Mouse (Mus musculus): ENCODE data around the gene Mtm1. TPM values are rescaled to one million over a fixed set of nuclear protein-coding genes. Genes with fewer than 3 reads are reported as not detected.

The Mtm1 gene
- polyA plus RNA-seq (2012; rRNA removed), result 2.9 and 3.1 TPM in 2 replicates

DNA sequence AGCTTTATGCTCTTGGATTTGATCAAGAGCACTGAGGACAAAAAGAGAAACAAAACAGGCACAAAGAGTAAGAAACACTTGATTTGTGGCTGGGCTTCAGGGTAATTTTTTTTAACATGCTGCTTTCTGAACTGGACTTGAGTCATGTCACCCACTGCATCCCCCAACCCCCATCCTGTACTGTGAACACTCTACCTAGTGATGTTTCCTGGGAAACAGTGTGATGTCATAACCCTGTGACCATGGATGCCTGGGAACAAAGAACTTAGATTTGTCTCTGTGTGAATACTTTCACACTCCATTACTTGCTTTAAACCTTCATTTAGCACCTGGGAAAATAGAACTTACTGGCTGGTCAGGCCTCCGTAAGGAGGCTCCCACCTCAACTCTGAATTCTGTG lies at the start of gene Mtm1:
Mtm1 (plus strand) TSS at position 301 of the 400 bp plus-strand sequence.
- Histone ChIP-seq H3K4me1 (ENCODE audit: control insufficient read depth, insufficient read depth, low read length) (no peaks in the 10 kb centered on the region), H3K36me3 (ENCODE audit: control insufficient read depth, insufficient read depth, low read length) (no peaks in the 10 kb centered on the region), H3K27me3 (replicated peaks; ENCODE audit: control insufficient read depth, insufficient read depth, low read length) (no peaks in the 10 kb centered on the region), H3K4me3 (ENCODE audit: insufficient read depth, low read depth, low read length) (no peak within 1 kb of the TSS), H3K27ac (ENCODE audit: insufficient read depth, low read depth, low read length) (no peak within 1 kb of the TSS)
- 84% methylated on average over 1 of the region's 1 CpGs for WGBS
- TF ChIP-seq POLR2A (IDR thresholded peaks at IDR 0.05; ENCODE audit: low read depth, low read length) (no peak), CTCF (conservative IDR thresholded peaks at IDR 0.05; ENCODE audit: insufficient read depth, insufficient read length, low read depth, low read length) (no peak)
- no peak for DNase-seq

- no peaks in the 10 kb centered on the region for H3K27me3 ChIP-seq (replicated peaks; ENCODE audit: control insufficient read depth, insufficient read depth, low read length)
- no peak overlapping the region for H3K27ac ChIP-seq (ENCODE audit: insufficient read depth, low read depth, low read length)
- DNase-seq, result no peak
- 81% methylated on average over 3 of the region's 3 CpGs for WGBS
- no peak for TF ChIP-seq CTCF (conservative IDR thresholded peaks at IDR 0.05; ENCODE audit: insufficient read depth, insufficient read length, low read depth, low read length)
- TF ChIP-seq POLR2A (IDR thresholded peaks at IDR 0.05; ENCODE audit: low read depth, low read length), result no peak
- no peak overlapping the region for H3K4me3 ChIP-seq (ENCODE audit: insufficient read depth, low read depth, low read length)
- H3K36me3 ChIP-seq (ENCODE audit: control insufficient read depth, insufficient read depth, low read length), result no peaks in the 10 kb centered on the region
- H3K4me1 ChIP-seq (ENCODE audit: control insufficient read depth, insufficient read depth, low read length), result 0 out of 2 replicates have a peak, but pooled peaks cover 1% of the 10 kb centered on the region
Observed at GRCm38 (mm10) chrX:71181526-71181925, 29.0 kb upstream of the Mtm1 start.

GRCm38 (mm10) chrX:71183671-71184070 lies 26.9 kb upstream of the Mtm1 start:
- no peaks in the 10 kb centered on the region for H3K27me3 ChIP-seq (replicated peaks; ENCODE audit: control insufficient read depth, insufficient read depth, low read length)
- no peak for TF ChIP-seq CTCF (conservative IDR thresholded peaks at IDR 0.05; ENCODE audit: insufficient read depth, insufficient read length, low read depth, low read length)
- no peak for TF ChIP-seq POLR2A (IDR thresholded peaks at IDR 0.05; ENCODE audit: low read depth, low read length)
- H3K27ac ChIP-seq (ENCODE audit: insufficient read depth, low read depth, low read length), result no peak overlapping the region
- 69% methylated on average over 4 of the region's 4 CpGs for WGBS
- H3K36me3 ChIP-seq (ENCODE audit: control insufficient read depth, insufficient read depth, low read length), result no peaks in the 10 kb centered on the region
- no peak for DNase-seq
- H3K4me3 ChIP-seq (ENCODE audit: insufficient read depth, low read depth, low read length), result no peak overlapping the region
- H3K4me1 ChIP-seq (ENCODE audit: control insufficient read depth, insufficient read depth, low read length), result 0 out of 2 replicates have a peak, but pooled peaks cover 2% of the 10 kb centered on the region

GRCm38 (mm10) chrX:71186396-71186795 lies 24.2 kb upstream of the Mtm1 start:
- H3K27me3 ChIP-seq (replicated peaks; ENCODE audit: control insufficient read depth, insufficient read depth, low read length), result no peaks in the 10 kb centered on the region
- no peak overlapping the region for H3K27ac ChIP-seq (ENCODE audit: insufficient read depth, low read depth, low read length)
- 0 out of 2 replicates have a peak, but pooled peaks cover 2% of the 10 kb centered on the region for H3K4me1 ChIP-seq (ENCODE audit: control insufficient read depth, insufficient read depth, low read length)
- 30% methylated on average over 1 of the region's 1 CpGs for WGBS
- TF ChIP-seq CTCF (conservative IDR thresholded peaks at IDR 0.05; ENCODE audit: insufficient read depth, insufficient read length, low read depth, low read length) (no peak), POLR2A (IDR thresholded peaks at IDR 0.05; ENCODE audit: low read depth, low read length) (no peak)
- H3K4me3 ChIP-seq (ENCODE audit: insufficient read depth, low read depth, low read length), result no peak overlapping the region
- H3K36me3 ChIP-seq (ENCODE audit: control insufficient read depth, insufficient read depth, low read length), result no peaks in the 10 kb centered on the region
- peak; percentile 68 for DNase-seq

GRCm38 (mm10) chrX:71204776-71205175 lies 5.8 kb upstream of the Mtm1 start:
- no peak overlapping the region for H3K27ac ChIP-seq (ENCODE audit: insufficient read depth, low read depth, low read length)
- no peak for DNase-seq
- H3K4me3 ChIP-seq (ENCODE audit: insufficient read depth, low read depth, low read length), result no peak overlapping the region
- no peaks in the 10 kb centered on the region for H3K27me3 ChIP-seq (replicated peaks; ENCODE audit: control insufficient read depth, insufficient read depth, low read length)
- TF ChIP-seq CTCF (conservative IDR thresholded peaks at IDR 0.05; ENCODE audit: insufficient read depth, insufficient read length, low read depth, low read length), result no peak
- no peak for TF ChIP-seq POLR2A (IDR thresholded peaks at IDR 0.05; ENCODE audit: low read depth, low read length)
- 75% methylated on average over 2 of the region's 2 CpGs for WGBS
- H3K4me1 ChIP-seq (ENCODE audit: control insufficient read depth, insufficient read depth, low read length), result no peaks in the 10 kb centered on the region
- no peaks in the 10 kb centered on the region for H3K36me3 ChIP-seq (ENCODE audit: control insufficient read depth, insufficient read depth, low read length)

- Histone ChIP-seq H3K4me1 (ENCODE audit: control insufficient read depth, insufficient read depth, low read length) (no peaks in the 10 kb centered on the region), H3K4me3 (ENCODE audit: insufficient read depth, low read depth, low read length) (no peak overlapping the region), H3K36me3 (ENCODE audit: control insufficient read depth, insufficient read depth, low read length) (no peaks in the 10 kb centered on the region), H3K27ac (ENCODE audit: insufficient read depth, low read depth, low read length) (no peak overlapping the region), H3K27me3 (replicated peaks; ENCODE audit: control insufficient read depth, insufficient read depth, low read length) (no peaks in the 10 kb centered on the region)
- WGBS, result 100% methylated on average over 1 of the region's 1 CpGs
- DNase-seq, result no peak
- TF ChIP-seq CTCF (conservative IDR thresholded peaks at IDR 0.05; ENCODE audit: insufficient read depth, insufficient read length, low read depth, low read length) (no peak), POLR2A (IDR thresholded peaks at IDR 0.05; ENCODE audit: low read depth, low read length) (no peak)
Observed at GRCm38 (mm10) chrX:71205821-71206542, 4.6 kb upstream of the Mtm1 start.

- WGBS, result 64% methylated on average over 1 of the region's 1 CpGs
- TF ChIP-seq POLR2A (IDR thresholded peaks at IDR 0.05; ENCODE audit: low read depth, low read length) (no peak), CTCF (conservative IDR thresholded peaks at IDR 0.05; ENCODE audit: insufficient read depth, insufficient read length, low read depth, low read length) (no peak)
- Histone ChIP-seq H3K4me1 (ENCODE audit: control insufficient read depth, insufficient read depth, low read length) (no peaks in the 10 kb centered on the region), H3K27me3 (replicated peaks; ENCODE audit: control insufficient read depth, insufficient read depth, low read length) (no peaks in the 10 kb centered on the region), H3K27ac (ENCODE audit: insufficient read depth, low read depth, low read length) (no peak overlapping the region), H3K36me3 (ENCODE audit: control insufficient read depth, insufficient read depth, low read length) (no peaks in the 10 kb centered on the region), H3K4me3 (ENCODE audit: insufficient read depth, low read depth, low read length) (no peak overlapping the region)
- no peak for DNase-seq
Observed at GRCm38 (mm10) chrX:71206595-71206994, 4.0 kb upstream of the Mtm1 start.
